Mouse (Mus musculus): ENCODE measurements around the gene Nip7.

- TF ChIP-seq CTCF (IDR thresholded peaks at IDR 0.05; ENCODE audit: low read depth, low read length) (no peak), EP300 (IDR thresholded peaks at IDR 0.05; ENCODE audit: insufficient read depth, low read depth, low read length) (no peak), POLR2A (IDR thresholded peaks at IDR 0.05; ENCODE audit: insufficient read depth, low read length) (no peak)
Measured at GRCm38 (mm10) chr8:107065511-107066496, 9.1 kb downstream of the Nip7 start, which contains the start of gene Tmed6.
